Mouse (Mus musculus) midbrain, postnatal 0 days (tissue): ENCODE results near the gene Nufip2. TPM values are rescaled to one million over a fixed set of nuclear protein-coding genes. Genes with fewer than 3 reads are reported as not detected.

Source experiments
- ATAC-seq: fragments of 200-750 bp; cut with Nextera tagmentation; 2 replicates; pipeline ENCODE4 v1.8.0; 2017; ENCODE audit warnings: moderate number of reproducible peaks, mild to moderate bottlenecking, moderate TSS enrichment, moderate library complexity; ENCODE audit not compliant: low FRiP score
- DNase-seq: peaks from one replicate; pipeline ENCODE4 v3.0.0-alpha.2; 2015; ENCODE audit warnings: low spot score
- H3K27ac ChIP-seq: fragments of 300-500 bp; sonication (generic); 2 replicates; pipeline ENCODE4 v1.5.1; 2014; ENCODE audit warnings: low read depth, mild to moderate bottlenecking, low read length, mixed read lengths
- H3K27me3 ChIP-seq: fragments of 300-500 bp; sonication (generic); 2 replicates; pipeline ENCODE4 v1.6.1; 2014; ENCODE audit warnings: low read length, control low read depth, mixed read lengths; ENCODE audit not compliant: insufficient read depth
- H3K36me3 ChIP-seq: fragments of 300-500 bp; sonication (generic); 2 replicates; pipeline ENCODE4 v1.6.1; 2014; ENCODE audit warnings: low read length, control low read depth, mixed read lengths; ENCODE audit not compliant: insufficient read depth
- H3K4me1 ChIP-seq: fragments of 300-500 bp; sonication (generic); 2 replicates; pipeline ENCODE4 v1.6.1; 2014; ENCODE audit warnings: mild to moderate bottlenecking, control low read depth, antibody characterized with exemption, low read length, mixed read lengths; ENCODE audit not compliant: insufficient read depth
- H3K4me2 ChIP-seq: fragments of 300-500 bp; sonication (generic); 2 replicates; pipeline ENCODE4 v1.6.1; 2014; ENCODE audit warnings: low read depth, mild to moderate bottlenecking, low read length, mixed read lengths; ENCODE audit not compliant: poor library complexity, severe bottlenecking
- H3K4me3 ChIP-seq: fragments of 300-500 bp; sonication (generic); 2 replicates; pipeline ENCODE4 v1.5.1; 2014; ENCODE audit warnings: low read depth, mild to moderate bottlenecking, low read length, moderate library complexity
- H3K9ac ChIP-seq: fragments of 300-500 bp; sonication (generic); replicated peaks from 2 replicates; pipeline ENCODE4 v1.6.1; 2014; ENCODE audit warnings: mild to moderate bottlenecking, low read length, moderate library complexity, mixed read lengths; ENCODE audit not compliant: poor library complexity, severe bottlenecking
- H3K9me3 ChIP-seq: fragments of 300-500 bp; sonication (generic); 2 replicates; pipeline ENCODE4 v1.6.1; 2016; ENCODE audit warnings: low read length, control low read depth
- CTCF ChIP-seq: IDR thresholded peaks from 2 replicates; pipeline ENCODE4 v1.5.1; 2016; ENCODE audit warnings: antibody characterized with exemption, mild to moderate bottlenecking
- WGBS: fragments of 180-500 bp; shearing (Covaris S2); extraction: QIAGEN DNeasy Blood & Tissue Kit; methylation state at CpG from one replicate; pipeline ENCODE4 v1.1.7; 2014; 5-methylcytosine and 5-hydroxymethylcytosine counted together
- polyA plus RNA-seq: library from polyadenylated mRNA; unstranded; fragments of >200 nt; fragmentation: Nextera tagmentation; extraction: Ambion mirVana; gene quantifications from 2 replicates; pipeline ENCODE4 v1.2.1, GENCODE M21; 2015
- total RNA-seq: library from RNA; depleted of rRNA; stranded (reverse); fragments of >200 nt; gene quantifications from 2 replicates; pipeline ENCODE4 v1.2.3, GENCODE M21; 2014

Gene Nufip2
- total and polyA plus RNA-seq, 2 experiments from 2014 or later: 5.3 to 42.9 TPM

GRCm38 (mm10) chr11:77766351-77767001 lies 80.5 kb downstream of the Nufip2 start:
- DNase-seq (peak; percentile 45), ATAC-seq (no peak)
- 4% methylated on average over 35 of the region's 35 CpGs for WGBS
- Histone ChIP-seq H3K4me3 (peak overlapping the region; percentile 32), H3K9ac (peak overlapping the region; percentile 50), H3K27ac (no peak overlapping the region), H3K36me3 (no peaks in the 10 kb centered on the region), H3K27me3 (no peaks in the 10 kb centered on the region), H3K4me1 (peaks cover 16% of the 10 kb centered on the region), H3K9me3 (no peaks in the 10 kb centered on the region), H3K4me2 (peak overlapping the region; percentile 79)
- TF ChIP-seq CTCF: peak; percentile 63

- Histone ChIP-seq H3K4me1 (peaks cover 12% of the 10 kb centered on the region), H3K27ac (no peak overlapping the region), H3K4me2 (no peak overlapping the region), H3K27me3 (no peaks in the 10 kb centered on the region), H3K9me3 (no peaks in the 10 kb centered on the region), H3K9ac (no peak overlapping the region), H3K36me3 (no peaks in the 10 kb centered on the region), H3K4me3 (no peak overlapping the region)
- DNase-seq: no peak
- no peak for TF ChIP-seq CTCF
- ATAC-seq: no peak
- WGBS: 83% methylated on average over 4 of the region's 4 CpGs
Observed at GRCm38 (mm10) chr11:77769496-77769895, 83.5 kb downstream of the Nufip2 start.

GRCm38 (mm10) chr11:77770346-77770745 lies 84.4 kb downstream of the Nufip2 start:
- H3K27ac ChIP-seq: no peak overlapping the region
- no peak for DNase-seq
- peaks cover 5% of the 10 kb centered on the region; the same call in 1 of the 2 replicates for H3K4me1 ChIP-seq
- H3K36me3 ChIP-seq: no peaks in the 10 kb centered on the region
- 87% methylated on average over 8 of the region's 8 CpGs for WGBS
- H3K27me3 ChIP-seq: no peaks in the 10 kb centered on the region
- H3K4me2 ChIP-seq: no peak overlapping the region
- no peak overlapping the region for H3K4me3 ChIP-seq
- H3K9ac ChIP-seq: no peak overlapping the region
- no peak for TF ChIP-seq CTCF
- no peak for ATAC-seq
- H3K9me3 ChIP-seq: no peaks in the 10 kb centered on the region

- no peak for TF ChIP-seq CTCF
- ATAC-seq: no peak
Observed at GRCm38 (mm10) chr11:77771879-77772713, 86.1 kb downstream of the Nufip2 start.

GRCm38 (mm10) chr11:77775701-77776400 lies 89.9 kb downstream of the Nufip2 start:
- no peak for TF ChIP-seq CTCF
- Histone ChIP-seq H3K9ac (no peak overlapping the region), H3K4me3 (no peak overlapping the region), H3K4me2 (no peak overlapping the region), H3K27ac (no peak overlapping the region), H3K9me3 (no peaks in the 10 kb centered on the region), H3K4me1 (no peaks in the 10 kb centered on the region), H3K27me3 (no peaks in the 10 kb centered on the region), H3K36me3 (peaks cover 18% of the 10 kb centered on the region)
- WGBS: 51% methylated on average over 9 of the region's 9 CpGs
- no peak for DNase-seq
- no peak for ATAC-seq

More at GRCm38 (mm10) chr11:77771879-77772713, 86.1 kb downstream of the Nufip2 start:
- no peaks in the 10 kb centered on the region for H3K27me3 ChIP-seq
- H3K4me1 ChIP-seq: no peaks in the 10 kb centered on the region
- DNase-seq: no peak
- no peak overlapping the region for H3K9ac ChIP-seq
- no peak overlapping the region for H3K4me2 ChIP-seq
- no peak overlapping the region for H3K27ac ChIP-seq
- no peak overlapping the region for H3K4me3 ChIP-seq
- H3K9me3 ChIP-seq: no peaks in the 10 kb centered on the region
- 78% methylated on average over 8 of the region's 8 CpGs for WGBS
- no peaks in the 10 kb centered on the region; the same call in 1 of the 2 replicates for H3K36me3 ChIP-seq
